Mouse (Mus musculus) liver, embryonic 13.5 days (tissue): ENCODE data around the gene Trp73. TPM values are rescaled to one million over a fixed set of nuclear protein-coding genes. Genes with fewer than 3 reads are reported as not detected.
A peak's percentile ranks its signal among the peaks of the same experiment; 100 is the strongest.

Experiments used
- ATAC-seq: fragments of 200-750 bp; cut with Nextera tagmentation; 2 replicates; pipeline ENCODE4 v1.8.0; 2017; ENCODE audit warnings: low read depth, mild to moderate bottlenecking, moderate number of reproducible peaks, moderate library complexity
- DNase-seq: peaks from one replicate; pipeline ENCODE4 v3.0.0; 2022
- H3K27ac ChIP-seq: fragments of 300-500 bp; sonication (generic); 2 replicates; pipeline ENCODE4 v1.5.1; 2015; ENCODE audit warnings: moderate library complexity, mild to moderate bottlenecking, inconsistent platforms
- H3K27me3 ChIP-seq: fragments of 300-500 bp; sonication (generic); 2 replicates; pipeline ENCODE4 v1.6.1; 2015; ENCODE audit warnings: mild to moderate bottlenecking, inconsistent platforms
- H3K36me3 ChIP-seq: fragments of 300-500 bp; sonication (generic); 2 replicates; pipeline ENCODE4 v1.6.1; 2015; ENCODE audit warnings: mild to moderate bottlenecking, inconsistent platforms
- H3K4me1 ChIP-seq: fragments of 300-500 bp; sonication (generic); replicated peaks from 2 replicates; pipeline ENCODE4 v1.6.1; 2015; ENCODE audit warnings: inconsistent platforms
- H3K4me2 ChIP-seq: fragments of 300-500 bp; sonication (generic); 2 replicates; pipeline ENCODE4 v1.6.1; 2015; ENCODE audit warnings: inconsistent platforms, mild to moderate bottlenecking, moderate library complexity
- H3K4me3 ChIP-seq: fragments of 300-500 bp; sonication (generic); replicated peaks from 2 replicates; pipeline ENCODE4 v1.5.1; 2015; ENCODE audit warnings: mild to moderate bottlenecking, inconsistent platforms
- H3K9ac ChIP-seq: fragments of 300-500 bp; sonication (generic); 2 replicates; pipeline ENCODE4 v1.6.1; 2015; ENCODE audit warnings: mild to moderate bottlenecking, inconsistent platforms
- H3K9me3 ChIP-seq: fragments of 300-500 bp; sonication (generic); replicated peaks from 2 replicates; pipeline ENCODE4 v1.6.1; 2016; ENCODE audit warnings: inconsistent platforms
- WGBS: fragments of 180-500 bp; shearing (Covaris S2); methylation state at CpG from one replicate; pipeline ENCODE4 v1.1.7; 2015; ENCODE audit not compliant: insufficient replicate concordance; 5-methylcytosine and 5-hydroxymethylcytosine counted together
- polyA plus RNA-seq: library from polyadenylated mRNA; unstranded; fragments of >200 nt; fragmentation: Nextera tagmentation; extraction: Ambion mirVana; gene quantifications from 2 replicates; pipeline ENCODE4 v1.2.1, GENCODE M21; 2015

The Trp73 gene
- polyA plus RNA-seq, 1 experiment from 2014 or later, result not detected

- 38% methylated on average over 3 of the region's 3 CpGs for WGBS
Measured at GRCm38 (mm10) chr4:154037123-154037522, 102.9 kb downstream of the Trp73 start.

GRCm38 (mm10) chr4:154028646-154029045 is 111.4 kb downstream of the Trp73 start:
- Histone ChIP-seq H3K9me3 (no peaks in the 10 kb centered on the region), H3K36me3 (peaks cover 21% of the 10 kb centered on the region), H3K27me3 (no peaks in the 10 kb centered on the region), H3K27ac (no peak overlapping the region), H3K4me3 (no peak overlapping the region), H3K4me2 (no peak overlapping the region), H3K9ac (no peak overlapping the region), H3K4me1 (peaks cover 63% of the 10 kb centered on the region)
- DNase-seq, result peak; percentile 34
- no peak for ATAC-seq

More at GRCm38 (mm10) chr4:154037123-154037522, 102.9 kb downstream of the Trp73 start:
- Histone ChIP-seq H3K4me1 (peaks cover 25% of the 10 kb centered on the region), H3K27me3 (peaks cover 3% of the 10 kb centered on the region; the same call in 1 of the 2 replicates), H3K9me3 (no peaks in the 10 kb centered on the region), H3K4me2 (no peak overlapping the region), H3K27ac (no peak overlapping the region), H3K9ac (no peak overlapping the region), H3K36me3 (no peaks in the 10 kb centered on the region), H3K4me3 (no peak overlapping the region)
- DNase-seq (no peak), ATAC-seq (no peak)

GRCm38 (mm10) chr4:154028066-154028465 is 111.9 kb downstream of the Trp73 start:
- H3K27me3 ChIP-seq, result no peaks in the 10 kb centered on the region
- peak overlapping the region; percentile 91 for H3K9ac ChIP-seq
- H3K4me2 ChIP-seq, result peak overlapping the region; percentile 79
- peaks cover 63% of the 10 kb centered on the region for H3K4me1 ChIP-seq
- peaks cover 26% of the 10 kb centered on the region for H3K36me3 ChIP-seq
- H3K27ac ChIP-seq, result peak overlapping the region; percentile 99; the same call in 1 of the 2 replicates
- H3K9me3 ChIP-seq, result no peaks in the 10 kb centered on the region
- 81% methylated on average over 7 of the region's 7 CpGs for WGBS
- peak overlapping the region; percentile 80 for H3K4me3 ChIP-seq
- DNase-seq (no peak), ATAC-seq (no peak)

GRCm38 (mm10) chr4:154026441-154026761 is 113.6 kb downstream of the Trp73 start:
- H3K4me1 ChIP-seq, result peaks cover 68% of the 10 kb centered on the region
- peak overlapping the region; percentile 91 for H3K9ac ChIP-seq
- H3K27ac ChIP-seq, result peak overlapping the region; percentile 99
- 8% methylated on average over 2 of the region's 2 CpGs for WGBS
- H3K4me2 ChIP-seq, result peak overlapping the region; percentile 79
- H3K9me3 ChIP-seq, result no peaks in the 10 kb centered on the region
- peak overlapping the region; percentile 80 for H3K4me3 ChIP-seq
- no peak for DNase-seq
- peaks cover 40% of the 10 kb centered on the region for H3K36me3 ChIP-seq
- H3K27me3 ChIP-seq, result no peaks in the 10 kb centered on the region
- ATAC-seq, result no peak

GRCm38 (mm10) chr4:154025641-154026440 is 114.2 kb downstream of the Trp73 start, which contains the start of gene Smim1:
Gene Smim1, minus strand, starts transcription at chr4:154026230.
- H3K4me2 ChIP-seq, result peak within 1 kb of the TSS; percentile 79
- peak within 1 kb of the TSS; percentile 91 for H3K9ac ChIP-seq
- H3K27me3 ChIP-seq, result no peaks in the 10 kb centered on the region
- H3K4me3 ChIP-seq, result peak within 1 kb of the TSS; percentile 80
- peak within 1 kb of the TSS; percentile 99 for H3K27ac ChIP-seq
- H3K9me3 ChIP-seq, result no peaks in the 10 kb centered on the region
- H3K4me1 ChIP-seq, result peaks cover 70% of the 10 kb centered on the region
- under 1% methylated on average over 33 of the region's 33 CpGs for WGBS
- peak; percentile 86 for DNase-seq
- ATAC-seq, result peak; percentile 61
- H3K36me3 ChIP-seq, result peaks cover 41% of the 10 kb centered on the region

- Histone ChIP-seq H3K4me1 (peaks cover 73% of the 10 kb centered on the region), H3K9ac (peak overlapping the region; percentile 91)
- no peak for ATAC-seq
Measured at GRCm38 (mm10) chr4:154024729-154025521, 115.1 kb downstream of the Trp73 start.

GRCm38 (mm10) chr4:154023754-154024601 is 116.0 kb downstream of the Trp73 start:
- Histone ChIP-seq H3K36me3 (peaks cover 48% of the 10 kb centered on the region), H3K27me3 (no peaks in the 10 kb centered on the region), H3K4me2 (peak overlapping the region; percentile 79), H3K9me3 (no peaks in the 10 kb centered on the region), H3K9ac (peak overlapping the region; percentile 91), H3K4me1 (peaks cover 81% of the 10 kb centered on the region), H3K4me3 (peak overlapping the region; percentile 80), H3K27ac (peak overlapping the region; percentile 99)
- 1% methylated on average over 8 of the region's 8 CpGs for WGBS
- ATAC-seq (peak; percentile 85), DNase-seq (peak; percentile 88)

More at GRCm38 (mm10) chr4:154024729-154025521, 115.1 kb downstream of the Trp73 start:
- H3K27me3 ChIP-seq, result no peaks in the 10 kb centered on the region
- peak overlapping the region; percentile 79 for H3K4me2 ChIP-seq
- H3K27ac ChIP-seq, result peak overlapping the region; percentile 99
- H3K36me3 ChIP-seq, result peaks cover 41% of the 10 kb centered on the region
- no peaks in the 10 kb centered on the region for H3K9me3 ChIP-seq
- 10% methylated on average over 17 of the region's 17 CpGs for WGBS
- peak; percentile 43 for DNase-seq
- peak overlapping the region; percentile 80 for H3K4me3 ChIP-seq

- Histone ChIP-seq H3K27me3 (no peaks in the 10 kb centered on the region), H3K9me3 (no peaks in the 10 kb centered on the region), H3K27ac (peak overlapping the region; percentile 99), H3K9ac (peak overlapping the region; percentile 91), H3K4me2 (peak overlapping the region; percentile 79), H3K4me1 (peaks cover 75% of the 10 kb centered on the region), H3K36me3 (peaks cover 59% of the 10 kb centered on the region), H3K4me3 (peak overlapping the region; percentile 80)
- 51% methylated on average over 4 of the region's 4 CpGs for WGBS
- ATAC-seq (no peak), DNase-seq (no peak)
Measured at GRCm38 (mm10) chr4:154022844-154023243, 117.2 kb downstream of the Trp73 start.

- no peak for DNase-seq
- H3K4me3 ChIP-seq, result peak overlapping the region; percentile 80
- 83% methylated on average over 4 of the region's 4 CpGs for WGBS
- H3K36me3 ChIP-seq, result peaks cover 63% of the 10 kb centered on the region
- peak overlapping the region; percentile 91 for H3K9ac ChIP-seq
- peaks cover 71% of the 10 kb centered on the region for H3K4me1 ChIP-seq
- no peaks in the 10 kb centered on the region for H3K27me3 ChIP-seq
- no peak for ATAC-seq
- H3K27ac ChIP-seq, result peak overlapping the region; percentile 99
- H3K9me3 ChIP-seq, result no peaks in the 10 kb centered on the region
- peak overlapping the region; percentile 79 for H3K4me2 ChIP-seq
Measured at GRCm38 (mm10) chr4:154022407-154022806, 117.6 kb downstream of the Trp73 start.

GRCm38 (mm10) chr4:154021432-154021831 is 118.6 kb downstream of the Trp73 start:
- peak overlapping the region; percentile 99 for H3K27ac ChIP-seq
- H3K9me3 ChIP-seq, result no peaks in the 10 kb centered on the region
- H3K27me3 ChIP-seq, result no peaks in the 10 kb centered on the region
- 73% methylated on average over 9 of the region's 9 CpGs for WGBS
- H3K4me2 ChIP-seq, result peak overlapping the region; percentile 79
- peaks cover 61% of the 10 kb centered on the region for H3K4me1 ChIP-seq
- H3K4me3 ChIP-seq, result no peak overlapping the region
- H3K9ac ChIP-seq, result peak overlapping the region; percentile 91; the same call in 1 of the 2 replicates
- ATAC-seq (no peak), DNase-seq (no peak)
- H3K36me3 ChIP-seq, result peaks cover 73% of the 10 kb centered on the region
